Mouse (Mus musculus) kidney, embryonic 15.5 days (tissue): ENCODE results near the gene Upb1. TPM values are rescaled to one million over a fixed set of nuclear protein-coding genes. Genes with fewer than 3 reads are reported as not detected.
"Not testable (repeated sequence)": the region's sequence is repeated elsewhere in the genome, so short reads cannot be mapped to it uniquely, and the experiment has no call there.

Experiments used
- ATAC-seq: fragments of 200-750 bp; cut with Nextera tagmentation; replicated peaks from 2 replicates; pipeline ENCODE4 v1.8.0; 2017; ENCODE audit warnings: moderate TSS enrichment; ENCODE audit not compliant: low FRiP score
- H3K27ac ChIP-seq: fragments of 300-500 bp; sonication (generic); 2 replicates; pipeline ENCODE4 v1.5.1; 2015; ENCODE audit warnings: mild to moderate bottlenecking, inconsistent platforms
- H3K27me3 ChIP-seq: fragments of 300-500 bp; sonication (generic); 2 replicates; pipeline ENCODE4 v1.6.1; 2015; ENCODE audit warnings: inconsistent platforms
- H3K36me3 ChIP-seq: fragments of 300-500 bp; sonication (generic); 2 replicates; pipeline ENCODE4 v1.6.1; 2015; ENCODE audit warnings: inconsistent platforms
- H3K4me1 ChIP-seq: fragments of 300-500 bp; sonication (generic); 2 replicates; pipeline ENCODE4 v1.6.1; 2015; ENCODE audit warnings: inconsistent platforms
- H3K4me2 ChIP-seq: fragments of 300-500 bp; sonication (generic); 2 replicates; pipeline ENCODE4 v1.6.1; 2015; ENCODE audit warnings: moderate library complexity, mild to moderate bottlenecking, inconsistent platforms
- H3K4me3 ChIP-seq: fragments of 300-500 bp; sonication (generic); replicated peaks from 2 replicates; pipeline ENCODE4 v1.5.1; 2015; ENCODE audit warnings: mild to moderate bottlenecking, inconsistent platforms
- H3K9ac ChIP-seq: fragments of 300-500 bp; sonication (generic); 2 replicates; pipeline ENCODE4 v1.6.1; 2015; ENCODE audit warnings: mild to moderate bottlenecking, inconsistent platforms
- H3K9me3 ChIP-seq: fragments of 300-500 bp; sonication (generic); replicated peaks from 2 replicates; pipeline ENCODE4 v1.6.1; 2016; ENCODE audit warnings: inconsistent platforms
- WGBS: fragments of 180-500 bp; shearing (Covaris S2); methylation state at CpG from one replicate; pipeline ENCODE4 v1.1.7; 2015; ENCODE audit warnings: mixed read lengths; 5-methylcytosine and 5-hydroxymethylcytosine counted together
- polyA plus RNA-seq: library from polyadenylated mRNA; unstranded; fragments of >200 nt; fragmentation: Nextera tagmentation; extraction: Ambion mirVana; gene quantifications from 2 replicates; pipeline ENCODE4 v1.2.1, GENCODE M21; 2015

Upb1 gene
- polyA plus RNA-seq, 1 experiment from 2014 or later, result 1.6 TPM

DNA sequence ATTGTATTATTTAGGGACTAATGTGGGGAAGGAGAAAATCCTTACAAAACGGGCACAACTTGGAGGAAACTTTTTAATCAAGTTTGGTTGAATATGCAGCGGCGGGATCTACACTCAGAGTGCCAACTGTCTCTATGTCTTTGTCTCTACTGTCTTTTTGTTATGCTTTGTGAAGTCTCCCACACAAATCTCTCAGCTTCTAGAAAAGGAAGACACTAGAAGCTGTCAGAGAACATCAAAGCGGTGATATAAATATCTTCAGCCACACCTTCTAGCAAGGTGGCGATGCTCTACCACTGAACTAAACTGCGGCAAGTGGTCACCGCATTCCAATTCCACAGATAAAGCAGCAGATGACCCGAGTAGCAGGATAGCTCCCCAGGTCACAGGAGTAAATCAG lies 5.0 kb downstream of the Upb1 start:
- Histone ChIP-seq H3K9ac (no peak overlapping the region), H3K4me3 (no peak overlapping the region), H3K27me3 (no peaks in the 10 kb centered on the region), H3K4me2 (no peak overlapping the region), H3K36me3 (no peaks in the 10 kb centered on the region), H3K9me3 (no peaks in the 10 kb centered on the region), H3K4me1 (peaks cover under 1% of the 10 kb centered on the region; the same call in 1 of the 2 replicates), H3K27ac (no peak overlapping the region)
- no peak for ATAC-seq
- 92% methylated on average over 8 of the region's 8 CpGs for WGBS

DNA sequence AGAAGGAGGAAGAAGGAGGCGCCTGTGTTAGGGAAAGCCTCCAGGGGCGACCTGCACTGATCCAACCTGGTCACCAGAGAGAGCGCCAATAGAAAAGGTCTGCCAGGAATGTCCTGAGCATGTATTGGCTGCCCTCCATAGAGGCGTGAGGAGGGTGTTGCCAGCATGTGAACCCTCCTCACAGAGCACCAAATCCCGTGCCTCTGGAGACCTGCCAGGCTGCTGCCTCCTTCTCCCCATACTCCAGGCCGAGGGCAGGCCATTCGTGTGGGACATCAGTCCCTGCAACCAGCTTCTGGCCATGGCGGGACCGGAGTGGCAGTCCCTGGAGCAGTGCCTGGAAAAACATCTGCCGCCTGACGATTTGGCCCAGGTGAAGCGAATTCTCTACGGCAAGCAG lies 5.8 kb downstream of the Upb1 start:
- H3K27ac ChIP-seq, result no peak overlapping the region
- no peaks in the 10 kb centered on the region for H3K27me3 ChIP-seq
- H3K4me1 ChIP-seq, result peaks cover 5% of the 10 kb centered on the region
- WGBS, result 53% methylated on average over 13 of the region's 13 CpGs
- no peaks in the 10 kb centered on the region for H3K36me3 ChIP-seq
- peak; percentile 60 for ATAC-seq
- H3K4me2 ChIP-seq, result peak overlapping the region; percentile 41; the same call in 1 of the 2 replicates
- H3K4me3 ChIP-seq, result no peak overlapping the region
- H3K9me3 ChIP-seq, result no peaks in the 10 kb centered on the region
- H3K9ac ChIP-seq, result no peak overlapping the region

DNA sequence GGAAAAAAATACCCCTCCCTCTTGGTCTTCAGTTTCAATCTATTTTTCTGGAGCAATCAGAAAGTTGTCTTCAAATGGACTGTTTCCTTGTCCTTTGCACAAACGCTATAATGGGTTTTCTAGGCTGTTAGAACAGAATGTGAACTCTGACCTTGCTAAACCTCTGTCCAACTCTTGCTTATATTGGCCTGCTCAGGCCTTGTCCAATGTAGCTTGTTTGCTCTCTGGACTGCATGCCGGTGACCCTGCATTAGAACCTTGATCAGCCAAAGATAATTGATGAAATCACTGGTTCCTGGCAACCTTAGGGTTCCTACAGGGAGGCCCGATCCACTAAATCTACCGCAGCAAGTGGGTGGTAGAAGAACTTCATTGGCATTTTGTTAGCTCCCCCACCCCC lies 6.8 kb downstream of the Upb1 start:
- Histone ChIP-seq H3K36me3 (no peaks in the 10 kb centered on the region), H3K27me3 (no peaks in the 10 kb centered on the region)
- WGBS, result 76% methylated on average over 4 of the region's 4 CpGs

DNA sequence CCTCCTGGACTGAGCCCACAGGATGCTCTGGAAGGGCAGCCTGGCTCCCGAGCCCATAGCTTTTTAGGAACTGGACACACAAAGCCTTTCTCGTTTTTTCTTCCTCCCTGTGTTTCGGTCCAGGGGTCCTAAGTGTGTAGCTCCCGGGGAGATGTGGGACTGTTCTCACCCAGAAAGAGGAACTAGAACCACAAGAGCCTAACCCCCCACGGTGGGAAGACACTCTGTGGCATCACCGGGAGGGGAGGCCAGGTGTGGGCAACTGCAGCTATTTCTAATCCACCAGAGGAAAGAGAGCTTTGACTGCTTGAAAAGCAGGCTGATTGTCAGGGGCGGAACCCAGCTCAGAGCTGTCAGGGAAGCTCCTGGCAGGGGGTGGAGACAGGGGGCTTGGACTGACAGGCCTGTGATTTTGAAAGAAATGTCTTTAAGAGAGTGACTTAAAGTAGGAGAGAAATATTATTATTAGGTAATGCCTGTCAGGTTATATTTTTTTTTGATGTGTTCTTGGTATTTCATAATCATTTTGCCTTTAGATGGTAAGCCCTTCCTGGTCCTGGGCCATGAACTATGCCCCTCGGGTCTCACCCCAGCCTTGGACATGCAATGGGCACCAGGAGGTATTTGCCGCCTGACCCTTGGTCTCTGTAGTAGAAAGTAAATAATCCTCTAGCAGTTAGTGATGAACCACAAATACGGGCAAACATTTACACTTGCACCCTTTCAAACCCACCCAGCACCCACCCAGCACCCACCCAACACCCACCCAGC lies 10.6 kb downstream of the Upb1 start:
- H3K4me3 ChIP-seq, H3K27me3 ChIP-seq, H3K27ac ChIP-seq, ATAC-seq, H3K4me2 ChIP-seq, H3K9me3 ChIP-seq, H3K9ac ChIP-seq, H3K36me3 ChIP-seq: not testable (repeated sequence)
- peaks cover 12% of the 10 kb centered on the region for H3K4me1 ChIP-seq
- WGBS, result 45% methylated on average over 9 of the region's 10 CpGs

More for the DNA sequence above, 6.8 kb downstream of the Upb1 start:
- peaks cover 12% of the 10 kb centered on the region for H3K4me1 ChIP-seq
- ATAC-seq, result no peak
- H3K4me2 ChIP-seq, result no peak overlapping the region
- no peaks in the 10 kb centered on the region for H3K9me3 ChIP-seq
- no peak overlapping the region for H3K27ac ChIP-seq
- no peak overlapping the region for H3K4me3 ChIP-seq
- no peak overlapping the region for H3K9ac ChIP-seq

DNA sequence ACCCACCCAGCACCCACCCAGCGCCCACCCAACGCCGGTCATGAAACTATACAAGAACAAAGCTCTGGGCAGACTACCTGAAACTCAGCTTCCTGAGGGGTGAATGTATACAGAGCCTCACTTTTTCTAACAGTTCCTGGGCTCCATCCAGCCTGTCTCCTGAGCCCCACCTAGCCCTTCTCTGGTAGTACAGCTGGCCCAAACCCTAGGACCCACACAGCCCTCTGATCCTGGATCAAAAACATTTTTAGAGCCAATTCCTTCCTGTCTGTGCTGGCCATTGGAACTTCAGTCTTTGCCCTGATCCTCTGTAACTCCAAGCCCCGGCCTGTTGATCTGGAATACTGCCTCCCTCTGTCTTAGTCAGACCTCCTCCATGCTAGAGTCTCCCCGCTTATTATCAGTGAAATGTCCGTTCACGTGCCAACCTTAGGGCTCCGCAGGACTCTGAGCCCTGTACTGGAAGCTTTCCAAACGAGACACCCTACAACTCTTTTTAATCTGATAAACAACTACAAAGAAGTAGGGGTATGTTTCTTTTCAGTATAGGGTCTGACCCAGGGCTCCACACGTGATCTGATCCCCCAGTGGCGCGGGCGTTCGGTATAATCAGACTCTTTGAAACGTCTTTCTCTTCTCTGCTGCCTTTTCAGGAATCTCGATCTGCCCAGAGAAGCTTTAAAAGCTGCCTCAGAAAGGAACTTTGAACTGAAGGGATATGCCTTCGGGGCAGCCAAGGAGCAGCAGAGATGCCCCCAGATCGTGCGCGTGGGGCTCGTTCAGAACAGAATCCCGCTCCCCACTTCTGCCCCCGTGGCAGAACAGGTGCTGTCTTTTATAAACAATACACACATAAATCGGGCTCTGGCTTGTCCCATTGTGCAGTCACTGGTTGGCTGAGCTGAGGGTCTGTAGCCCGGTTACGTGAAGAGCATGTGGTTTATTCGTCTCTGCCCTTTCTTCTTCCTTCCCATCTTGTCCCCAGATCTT lies 11.5 kb downstream of the Upb1 start:
- ATAC-seq, result no peak
- Histone ChIP-seq H3K4me2 (no peak overlapping the region), H3K4me3 (no peak overlapping the region), H3K4me1 (peaks cover 12% of the 10 kb centered on the region), H3K9me3 (no peaks in the 10 kb centered on the region), H3K9ac (no peak overlapping the region), H3K27ac (0 out of 2 replicates have a peak overlapping the region, but pooled peaks have one; percentile 14), H3K27me3 (no peaks in the 10 kb centered on the region), H3K36me3 (no peaks in the 10 kb centered on the region)
- WGBS, result 72% methylated on average over 27 of the region's 27 CpGs

DNA sequence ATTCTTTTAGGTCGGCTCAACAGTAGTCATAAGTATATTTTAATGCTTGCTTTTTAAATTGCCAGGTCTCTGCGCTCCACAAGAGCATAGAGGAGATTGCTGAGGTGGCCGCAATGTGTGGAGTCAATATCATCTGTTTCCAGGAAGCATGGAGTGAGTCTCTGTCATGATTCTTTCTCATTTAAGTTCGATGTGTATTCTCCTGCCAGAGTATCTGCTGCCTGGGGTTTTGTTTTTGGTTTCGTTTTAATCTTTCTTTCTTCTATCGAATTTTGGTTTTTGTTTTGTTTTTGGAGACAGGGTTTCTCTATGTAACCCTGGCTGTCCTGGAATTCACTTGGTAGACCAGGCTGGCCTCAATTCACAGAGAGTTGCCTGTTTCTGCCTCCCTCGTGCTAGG lies 14.0 kb downstream of the Upb1 start:
- Histone ChIP-seq H3K9ac (no peak overlapping the region), H3K27ac (no peak overlapping the region), H3K4me1 (peaks cover 12% of the 10 kb centered on the region), H3K4me2 (no peak overlapping the region), H3K4me3 (no peak overlapping the region), H3K36me3 (no peaks in the 10 kb centered on the region), H3K27me3 (no peaks in the 10 kb centered on the region), H3K9me3 (no peaks in the 10 kb centered on the region)
- ATAC-seq, result no peak
- 84% methylated on average over 7 of the region's 7 CpGs for WGBS

DNA sequence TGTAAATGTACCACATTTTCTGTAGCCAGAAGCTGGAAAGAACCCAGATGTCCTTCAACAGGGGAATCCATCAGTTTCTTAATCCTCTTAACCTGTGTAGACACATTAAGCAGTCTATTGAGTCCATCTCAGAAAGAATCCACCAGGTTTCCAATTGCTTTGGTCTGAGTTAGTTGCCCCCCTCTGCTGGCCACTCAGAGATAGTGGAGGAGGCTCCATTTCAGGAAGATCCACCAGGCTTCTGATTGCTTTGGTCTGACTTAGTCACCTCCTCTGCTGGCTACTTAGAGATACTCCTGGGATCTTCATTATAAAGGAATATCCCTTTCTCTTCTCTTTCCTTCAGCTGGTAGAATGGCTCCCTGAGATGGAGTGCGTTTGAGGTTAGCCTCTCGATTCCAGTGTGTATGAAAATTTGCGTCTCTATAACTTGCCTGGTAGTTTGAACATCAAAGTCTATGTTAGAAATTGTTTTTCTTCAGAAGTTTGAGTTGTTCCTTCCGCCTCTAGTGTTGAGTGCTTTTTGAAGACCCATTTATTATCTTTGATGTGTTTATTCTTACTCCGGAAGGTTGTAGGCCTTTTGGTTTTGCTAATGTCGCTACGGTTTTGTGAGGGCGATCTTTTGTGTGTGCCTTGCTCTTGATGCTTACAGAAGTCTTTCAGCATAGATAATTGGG lies 16.6 kb downstream of the Upb1 start:
- Histone ChIP-seq H3K9me3 (no peaks in the 10 kb centered on the region), H3K27ac (no peak overlapping the region), H3K4me3 (no peak overlapping the region), H3K4me2 (no peak overlapping the region), H3K9ac (no peak overlapping the region), H3K27me3 (no peaks in the 10 kb centered on the region), H3K36me3 (no peaks in the 10 kb centered on the region), H3K4me1 (0 out of 2 replicates have a peak, but pooled peaks cover 3% of the 10 kb centered on the region)
- no peak for ATAC-seq
- WGBS, result 92% methylated on average over 8 of the region's 8 CpGs

DNA sequence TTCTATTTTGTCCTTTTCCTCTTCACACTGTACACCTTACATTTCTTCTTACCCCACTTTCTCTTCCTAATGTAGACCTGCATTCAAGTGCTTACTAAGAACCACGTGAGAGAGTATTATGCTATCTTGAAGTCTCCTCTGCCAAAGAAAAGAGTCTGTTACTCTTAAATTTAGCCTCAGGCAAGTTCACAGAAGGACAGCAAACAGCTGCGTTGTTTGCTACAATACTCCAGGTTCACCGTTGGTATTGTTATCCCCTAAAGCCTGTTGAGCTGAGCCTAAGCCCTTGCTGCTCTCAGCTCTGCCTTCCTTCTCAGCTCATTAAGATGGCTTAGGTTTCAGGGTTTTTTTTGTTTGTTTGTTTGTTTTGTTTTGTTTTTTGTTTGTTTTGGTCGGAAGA lies 17.8 kb downstream of the Upb1 start:
- Histone ChIP-seq H3K9ac (no peak overlapping the region), H3K9me3 (no peaks in the 10 kb centered on the region), H3K4me2 (no peak overlapping the region), H3K4me1 (no peaks in the 10 kb centered on the region), H3K27me3 (no peaks in the 10 kb centered on the region), H3K27ac (no peak overlapping the region), H3K4me3 (no peak overlapping the region), H3K36me3 (no peaks in the 10 kb centered on the region)
- ATAC-seq, result no peak
- 75% methylated on average over 4 of the region's 4 CpGs for WGBS

DNA sequence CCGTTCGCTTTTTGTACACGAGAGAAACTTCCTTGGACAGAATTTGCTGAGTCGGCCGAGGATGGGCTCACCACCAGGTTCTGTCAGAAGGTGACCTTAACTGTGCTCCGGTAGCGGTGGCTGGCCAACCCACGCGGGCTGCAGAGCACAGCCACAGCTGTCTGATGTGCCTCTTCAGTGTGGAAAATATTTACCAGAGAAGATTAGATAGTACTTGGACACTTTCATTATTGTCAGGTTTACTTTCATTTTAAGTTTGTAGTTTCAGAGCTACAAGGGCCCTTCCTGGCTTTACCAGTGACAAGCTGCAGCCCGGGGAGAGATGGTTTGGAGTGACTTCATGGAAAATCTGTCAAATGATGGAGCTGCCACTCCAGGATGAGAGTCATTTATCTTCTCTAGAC lies 23.6 kb downstream of the Upb1 start:
- no peak for ATAC-seq
- Histone ChIP-seq H3K9ac (no peak overlapping the region), H3K4me1 (no peaks in the 10 kb centered on the region), H3K4me3 (no peak overlapping the region), H3K4me2 (no peak overlapping the region), H3K27me3 (no peaks in the 10 kb centered on the region), H3K9me3 (no peaks in the 10 kb centered on the region), H3K36me3 (no peaks in the 10 kb centered on the region), H3K27ac (no peak overlapping the region)
- WGBS, result 72% methylated on average over 10 of the region's 10 CpGs

DNA sequence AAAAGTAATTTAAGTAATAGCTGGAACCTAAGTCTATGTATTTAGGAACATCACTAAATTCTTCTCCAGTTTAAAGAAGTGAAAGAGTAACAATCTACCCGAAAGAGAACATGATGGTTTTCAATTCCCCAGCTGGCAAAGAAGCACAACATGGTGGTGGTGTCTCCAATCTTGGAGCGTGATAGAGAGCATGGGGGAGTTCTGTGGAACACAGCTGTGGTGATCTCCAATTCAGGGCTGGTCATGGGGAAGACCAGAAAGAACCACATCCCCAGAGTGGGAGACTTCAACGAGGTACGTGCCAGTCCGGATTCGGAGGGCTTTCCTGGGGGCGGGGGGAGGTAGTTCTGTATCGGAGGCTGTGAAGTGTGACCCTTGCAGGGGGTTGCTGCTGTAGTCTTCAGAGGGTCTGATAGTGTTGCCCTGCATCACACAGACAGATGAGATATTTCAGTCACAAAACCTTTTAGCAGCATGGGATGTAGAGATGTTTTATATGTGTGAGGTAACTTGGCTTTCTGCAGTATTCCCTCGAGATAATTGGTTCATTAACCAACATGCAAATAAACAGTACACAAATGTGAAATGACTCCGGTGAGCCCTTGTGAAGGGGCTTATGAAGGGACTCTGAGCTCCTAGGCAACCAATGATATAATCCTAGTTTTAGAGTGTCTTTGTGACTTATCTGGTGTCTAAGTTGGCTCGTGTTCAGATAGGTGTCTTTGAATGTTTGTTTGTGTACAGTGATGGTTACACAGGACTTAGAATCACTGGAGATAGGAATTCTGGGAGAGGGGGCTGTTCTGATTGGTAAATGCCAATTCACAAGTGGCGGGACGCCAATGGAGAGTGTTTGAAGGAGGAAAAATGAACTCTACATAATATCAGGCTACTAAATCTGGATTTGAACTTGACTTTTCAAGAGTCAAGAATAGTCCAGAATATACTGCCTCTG lies 27.4 kb downstream of the Upb1 start:
- Histone ChIP-seq H3K27me3 (no peaks in the 10 kb centered on the region), H3K9me3 (no peaks in the 10 kb centered on the region), H3K4me1 (no peaks in the 10 kb centered on the region), H3K9ac (no peak overlapping the region), H3K4me3 (no peak overlapping the region), H3K4me2 (no peak overlapping the region), H3K27ac (no peak overlapping the region), H3K36me3 (no peaks in the 10 kb centered on the region)
- ATAC-seq, result no peak
- 86% methylated on average over 13 of the region's 13 CpGs for WGBS

DNA sequence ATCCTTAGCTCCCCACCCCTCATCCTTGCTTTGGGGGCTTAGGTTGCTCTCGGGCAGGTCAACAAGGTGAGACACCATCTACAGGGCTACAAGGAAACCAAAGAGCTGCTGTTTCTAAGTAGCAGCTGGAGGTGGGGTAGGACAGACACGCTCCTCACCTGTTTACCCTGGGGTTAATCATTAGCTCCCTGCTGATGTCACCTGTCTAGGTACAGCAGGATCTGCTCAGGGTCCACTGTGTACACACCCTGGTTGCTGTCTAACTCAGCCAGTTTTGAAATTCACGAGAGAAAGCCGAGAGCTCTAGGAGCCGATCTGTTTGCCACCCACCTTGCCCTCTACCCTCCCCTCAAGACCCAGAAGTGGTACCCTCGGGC lies 28.1 kb downstream of the Upb1 start:
- H3K27me3 ChIP-seq, result no peaks in the 10 kb centered on the region
- 0 out of 2 replicates have a peak overlapping the region, but pooled peaks have one; percentile 22 for H3K27ac ChIP-seq
- no peaks in the 10 kb centered on the region for H3K36me3 ChIP-seq
- no peak overlapping the region for H3K9ac ChIP-seq
- no peak overlapping the region for H3K4me3 ChIP-seq
- no peak overlapping the region for H3K4me2 ChIP-seq
- no peaks in the 10 kb centered on the region for H3K4me1 ChIP-seq
- peak; percentile 78; the same call in 1 of the 2 replicates for ATAC-seq
- WGBS, result 73% methylated on average over 6 of the region's 6 CpGs
- H3K9me3 ChIP-seq, result no peaks in the 10 kb centered on the region
